Mouse (Mus musculus): Measurements from ENCODE around the gene Pkp1. TPM values are rescaled to one million over a fixed set of nuclear protein-coding genes. Genes with fewer than 3 reads are reported as not detected.

Gene Pkp1
- total and polyA plus RNA-seq, 3 experiments = not detected

- H3K27ac ChIP-seq (ENCODE audit: control insufficient read depth, low read depth, low read length) = no peak overlapping the region
- no peak overlapping the region for H3K4me3 ChIP-seq (ENCODE audit: control insufficient read depth in 1 of 2, insufficient read depth in 1 of 2, low read depth in 2 of 2, low read length in 2 of 2)
- H3K9me3 ChIP-seq (replicated peaks; ENCODE audit: insufficient read depth, low read length) = no peaks in the 10 kb centered on the region
- H3K79me2 ChIP-seq (ENCODE audit: control insufficient read depth, insufficient read depth, low read length, poor library complexity) = no peaks in the 10 kb centered on the region
- TF ChIP-seq SIN3A (IDR thresholded peaks at IDR 0.05; ENCODE audit: low read length) (no peak), ETS1 (IDR thresholded peaks at IDR 0.05; ENCODE audit: low read depth, low read length) (no peak), POLR2A (IDR thresholded peaks at IDR 0.05; ENCODE audit: control insufficient read depth in 1 of 2, insufficient read depth in 1 of 2, low read depth in 1 of 2, low read length in 2 of 2, poor library complexity in 1 of 2) (no peak), RAD21 (IDR thresholded peaks at IDR 0.05; ENCODE audit: low read depth, low read length) (no peak), MEF2A (IDR thresholded peaks at IDR 0.05; ENCODE audit: extremely low read depth, insufficient replicate concordance, low read depth, low read length, poor library complexity, severe bottlenecking) (no peak), NRF1 (IDR thresholded peaks at IDR 0.05; ENCODE audit: insufficient read depth, low read depth, low read length, poor library complexity, severe bottlenecking) (no peak), MAX (IDR thresholded peaks at IDR 0.05; ENCODE audit: low read length) (no peak), TAL1 (IDR thresholded peaks at IDR 0.05; ENCODE audit: low read length) (no peak), EP300 (IDR thresholded peaks at IDR 0.05; ENCODE audit: low read depth in 1 of 2, low read length in 2 of 2) (no peak), KAT2A (conservative IDR thresholded peaks at IDR 0.05; ENCODE audit: low read depth, low read length) (no peak), TBP (IDR thresholded peaks at IDR 0.05; ENCODE audit: low read depth, low read length) (no peak), USF1 (IDR thresholded peaks at IDR 0.05; ENCODE audit: low read depth, low read length) (no peak), USF2 (IDR thresholded peaks at IDR 0.05; ENCODE audit: borderline replicate concordance in 1 of 2, insufficient read depth in 1 of 2, low read depth in 1 of 2, low read length in 2 of 2) (no peak), HCFC1 (IDR thresholded peaks at IDR 0.05; ENCODE audit: low read depth, low read length) (no peak), UBTF (IDR thresholded peaks at IDR 0.05; ENCODE audit: borderline replicate concordance, insufficient read depth, low read depth, low read length) (no peak), SMC3 (IDR thresholded peaks at IDR 0.05; ENCODE audit: low read depth, low read length) (no peak), JUND (IDR thresholded peaks at IDR 0.05; ENCODE audit: low read depth, low read length) (no peak)
- no peak for DNase-seq (ENCODE audit: low read depth, low spot score)
- H3K9ac ChIP-seq (ENCODE audit: control insufficient read depth, low read depth, low read length, poor library complexity, severe bottlenecking) = no peak overlapping the region
- no peaks in the 10 kb centered on the region for H3K36me3 ChIP-seq (ENCODE audit: control insufficient read depth in 1 of 2, insufficient read depth in 2 of 2, low read length in 2 of 2)
- H3K27me3 ChIP-seq (ENCODE audit: control insufficient read depth in 1 of 2, insufficient read depth in 2 of 2, low read length in 2 of 2) = peaks cover 9 to 23% of the 10 kb centered on the region in 2 experiments
- no peaks in the 10 kb centered on the region for H3K4me1 ChIP-seq (ENCODE audit: control insufficient read depth in 1 of 2, insufficient read depth in 2 of 2, low read length in 2 of 2)
Measured at GRCm38 (mm10) chr1:135893377-135893776, 25.6 kb downstream of the Pkp1 start.

DNA sequence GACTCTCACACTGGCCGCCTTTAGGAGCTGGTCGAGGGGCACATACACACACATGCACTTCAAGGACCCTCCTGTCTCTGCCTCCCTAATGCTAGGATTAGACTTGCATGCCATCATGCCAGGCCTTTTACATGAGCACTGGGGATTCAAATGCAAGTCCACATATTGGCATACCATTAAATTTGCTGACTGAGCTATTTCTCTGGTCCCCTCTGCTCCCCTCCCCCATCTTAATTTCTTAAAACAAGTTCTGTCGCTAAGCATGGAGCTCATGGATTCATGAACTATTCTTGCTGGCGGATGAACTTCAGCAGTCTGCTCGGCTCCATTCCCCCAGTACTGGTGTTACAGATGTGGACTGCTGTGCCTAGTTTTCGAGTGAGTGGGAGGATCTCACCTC lies 26.2 kb downstream of the Pkp1 start:
- Histone ChIP-seq H3K79me2 (ENCODE audit: control insufficient read depth, insufficient read depth, low read length, poor library complexity) (no peaks in the 10 kb centered on the region), H3K36me3 (ENCODE audit: control insufficient read depth in 1 of 2, insufficient read depth in 2 of 2, low read length in 2 of 2) (no peaks in the 10 kb centered on the region), H3K4me3 (ENCODE audit: control insufficient read depth in 1 of 2, insufficient read depth in 1 of 2, low read depth in 2 of 2, low read length in 2 of 2) (no peak overlapping the region), H3K9me3 (replicated peaks; ENCODE audit: insufficient read depth, low read length) (no peaks in the 10 kb centered on the region), H3K4me1 (ENCODE audit: control insufficient read depth in 1 of 2, insufficient read depth in 2 of 2, low read length in 2 of 2) (no peaks in the 10 kb centered on the region), H3K27ac (ENCODE audit: control insufficient read depth, low read depth, low read length) (no peak overlapping the region), H3K9ac (ENCODE audit: control insufficient read depth, low read depth, low read length, poor library complexity, severe bottlenecking) (no peak overlapping the region), H3K27me3 (ENCODE audit: control insufficient read depth in 1 of 2, insufficient read depth in 2 of 2, low read length in 2 of 2) (peaks cover 6 to 24% of the 10 kb centered on the region in 2 experiments)
- DNase-seq (ENCODE audit: low read depth, low spot score) = no peak
- TF ChIP-seq USF2 (IDR thresholded peaks at IDR 0.05; ENCODE audit: borderline replicate concordance in 1 of 2, insufficient read depth in 1 of 2, low read depth in 1 of 2, low read length in 2 of 2) (no peak), E2F4 (IDR thresholded peaks at IDR 0.05; ENCODE audit: borderline replicate concordance, low read depth, low read length) (no peak), CHD2 (IDR thresholded peaks at IDR 0.05; ENCODE audit: low read length) (no peak), HCFC1 (IDR thresholded peaks at IDR 0.05; ENCODE audit: low read depth, low read length) (no peak), MAFK (IDR thresholded peaks at IDR 0.05; ENCODE audit: borderline replicate concordance, low read depth, low read length) (peak; percentile 53; the same call in 1 of the 2 replicates)
